Mouse (Mus musculus) forebrain, embryonic 11.5 days (tissue): ENCODE measurements around the gene Slc6a13. TPM values are rescaled to one million over a fixed set of nuclear protein-coding genes. Genes with fewer than 3 reads are reported as not detected.

Experiments used
- ATAC-seq: fragments of 200-750 bp; cut with Nextera tagmentation; replicated peaks from 2 replicates; pipeline ENCODE4 v1.8.0; 2017; ENCODE audit warnings: moderate TSS enrichment; ENCODE audit not compliant: low FRiP score
- DNase-seq: peaks from one replicate; pipeline ENCODE4 v3.0.0-alpha.2; 2017; ENCODE audit warnings: low spot score
- H3K27ac ChIP-seq: fragments of 300-500 bp; sonication (generic); 2 replicates; pipeline ENCODE4 v1.5.1; 2014; ENCODE audit warnings: low read depth, low read length
- H3K27me3 ChIP-seq: fragments of 300-500 bp; sonication (generic); 2 replicates; pipeline ENCODE4 v1.6.1; 2014; ENCODE audit warnings: mild to moderate bottlenecking, low read length, mixed read lengths; ENCODE audit not compliant: control insufficient read depth, insufficient read depth
- H3K36me3 ChIP-seq: fragments of 300-500 bp; sonication (generic); 2 replicates; pipeline ENCODE4 v1.6.1; 2014; ENCODE audit warnings: mild to moderate bottlenecking, low read length, moderate library complexity, mixed read lengths; ENCODE audit not compliant: control insufficient read depth, insufficient read depth
- H3K4me1 ChIP-seq: fragments of 300-500 bp; sonication (generic); replicated peaks from 2 replicates; pipeline ENCODE4 v1.6.1; 2014; ENCODE audit warnings: low read length, mixed read lengths; ENCODE audit not compliant: control insufficient read depth, insufficient read depth
- H3K4me2 ChIP-seq: fragments of 300-500 bp; sonication (generic); 2 replicates; pipeline ENCODE4 v1.6.1; 2014; ENCODE audit warnings: low read depth, mild to moderate bottlenecking, low read length, moderate library complexity, mixed read lengths; ENCODE audit not compliant: severe bottlenecking
- H3K4me3 ChIP-seq: fragments of 300-500 bp; sonication (generic); 2 replicates; pipeline ENCODE4 v1.5.1; 2014; ENCODE audit warnings: low read depth, low read length
- H3K9ac ChIP-seq: fragments of 300-500 bp; sonication (generic); 2 replicates; pipeline ENCODE4 v1.6.1; 2014; ENCODE audit warnings: low read length
- H3K9me3 ChIP-seq: fragments of 300-500 bp; sonication (generic); 2 replicates; pipeline ENCODE4 v1.6.1; 2016; ENCODE audit warnings: low read length, mixed read lengths; ENCODE audit not compliant: control insufficient read depth
- WGBS: fragments of 180-500 bp; shearing (Covaris S2); extraction: QIAGEN DNeasy Blood & Tissue Kit; methylation state at CpG from one replicate; pipeline ENCODE4 v1.1.7; 2014; 5-methylcytosine and 5-hydroxymethylcytosine counted together
- polyA plus RNA-seq: library from polyadenylated mRNA; unstranded; fragments of >200 nt; fragmentation: Nextera tagmentation; extraction: Ambion mirVana; gene quantifications from 2 replicates; pipeline ENCODE4 v1.2.1, GENCODE M21; 2014

Gene Slc6a13
- polyA plus RNA-seq, result 1.2 and 1.3 TPM in 2 replicates

- 0 out of 2 replicates have a peak, but pooled peaks cover 5% of the 10 kb centered on the region for H3K4me1 ChIP-seq
- no peak within 1 kb of the TSS for H3K9ac ChIP-seq
- H3K4me3 ChIP-seq, result no peak within 1 kb of the TSS
- H3K36me3 ChIP-seq, result no peaks in the 10 kb centered on the region
- no peak within 1 kb of the TSS for H3K4me2 ChIP-seq
- DNase-seq (peak; percentile 70), ATAC-seq (peak; percentile 61; the same call in 1 of the 2 replicates)
- H3K9me3 ChIP-seq, result no peaks in the 10 kb centered on the region
- WGBS, result 5% methylated on average over 11 of the region's 11 CpGs
- no peaks in the 10 kb centered on the region for H3K27me3 ChIP-seq
- no peak within 1 kb of the TSS for H3K27ac ChIP-seq
Observed at GRCm38 (mm10) chr6:121299954-121300353, at the start of gene Slc6a13. Gene Slc6a13, plus strand, starts transcription at chr6:121300227.

- DNase-seq, result no peak
- H3K9me3 ChIP-seq, result no peaks in the 10 kb centered on the region
- H3K4me1 ChIP-seq, result no peaks in the 10 kb centered on the region
- no peaks in the 10 kb centered on the region for H3K27me3 ChIP-seq
- H3K36me3 ChIP-seq, result no peaks in the 10 kb centered on the region
- H3K27ac ChIP-seq, result no peak overlapping the region
- WGBS, result 63% methylated on average over 1 of the region's 1 CpGs
- ATAC-seq, result no peak
- H3K4me3 ChIP-seq, result no peak overlapping the region
- H3K4me2 ChIP-seq, result no peak overlapping the region
- H3K9ac ChIP-seq, result no peak overlapping the region
Observed at GRCm38 (mm10) chr6:121250406-121250805, 49.6 kb upstream of the Slc6a13 start.

GRCm38 (mm10) chr6:121251256-121251655 lies 48.8 kb upstream of the Slc6a13 start:
- ATAC-seq (no peak), DNase-seq (no peak)
- WGBS, result 78% methylated on average over 5 of the region's 5 CpGs
- H3K4me1 ChIP-seq, result no peaks in the 10 kb centered on the region
- no peak overlapping the region for H3K9ac ChIP-seq
- H3K4me3 ChIP-seq, result no peak overlapping the region
- no peaks in the 10 kb centered on the region for H3K9me3 ChIP-seq
- no peak overlapping the region for H3K4me2 ChIP-seq
- H3K36me3 ChIP-seq, result no peaks in the 10 kb centered on the region
- H3K27ac ChIP-seq, result no peak overlapping the region
- no peaks in the 10 kb centered on the region for H3K27me3 ChIP-seq

GRCm38 (mm10) chr6:121260548-121260947 lies 39.5 kb upstream of the Slc6a13 start:
- Histone ChIP-seq H3K4me3 (no peak overlapping the region), H3K9me3 (no peaks in the 10 kb centered on the region), H3K27me3 (no peaks in the 10 kb centered on the region), H3K9ac (no peak overlapping the region), H3K36me3 (no peaks in the 10 kb centered on the region), H3K4me1 (no peaks in the 10 kb centered on the region), H3K4me2 (no peak overlapping the region), H3K27ac (no peak overlapping the region)
- ATAC-seq, result no peak; the same call in 1 of the 2 replicates
- whole genome bisulfite sequencing, result 37% methylated on average over 9 of the region's 9 CpGs
- DNase-seq, result peak; percentile 80

GRCm38 (mm10) chr6:121261233-121261632 lies 38.8 kb upstream of the Slc6a13 start:
- Histone ChIP-seq H3K4me2 (no peak overlapping the region), H3K4me1 (no peaks in the 10 kb centered on the region), H3K36me3 (no peaks in the 10 kb centered on the region), H3K27ac (no peak overlapping the region), H3K27me3 (no peaks in the 10 kb centered on the region), H3K9me3 (no peaks in the 10 kb centered on the region), H3K4me3 (no peak overlapping the region), H3K9ac (no peak overlapping the region)
- DNase-seq, result no peak
- WGBS, result 88% methylated on average over 8 of the region's 8 CpGs
- no peak for ATAC-seq

GRCm38 (mm10) chr6:121262004-121262403 lies 38.0 kb upstream of the Slc6a13 start:
- Histone ChIP-seq H3K4me3 (no peak overlapping the region), H3K9ac (no peak overlapping the region), H3K4me2 (no peak overlapping the region), H3K36me3 (no peaks in the 10 kb centered on the region), H3K27ac (no peak overlapping the region), H3K27me3 (no peaks in the 10 kb centered on the region), H3K9me3 (no peaks in the 10 kb centered on the region), H3K4me1 (no peaks in the 10 kb centered on the region)
- ATAC-seq (no peak), DNase-seq (no peak)
- 88% methylated on average over 10 of the region's 10 CpGs for WGBS

GRCm38 (mm10) chr6:121262496-121262895 lies 37.5 kb upstream of the Slc6a13 start:
- DNase-seq, result no peak
- Histone ChIP-seq H3K27me3 (no peaks in the 10 kb centered on the region), H3K36me3 (no peaks in the 10 kb centered on the region), H3K9ac (no peak overlapping the region), H3K4me1 (no peaks in the 10 kb centered on the region), H3K9me3 (no peaks in the 10 kb centered on the region), H3K27ac (no peak overlapping the region), H3K4me2 (no peak overlapping the region), H3K4me3 (no peak overlapping the region)
- ATAC-seq, result no peak
- 90% methylated on average over 11 of the region's 11 CpGs for WGBS

- Histone ChIP-seq H3K9me3 (no peaks in the 10 kb centered on the region), H3K4me1 (no peaks in the 10 kb centered on the region), H3K36me3 (no peaks in the 10 kb centered on the region), H3K4me3 (no peak overlapping the region), H3K9ac (no peak overlapping the region), H3K27ac (no peak overlapping the region), H3K27me3 (no peaks in the 10 kb centered on the region), H3K4me2 (no peak overlapping the region)
- WGBS, result 80% methylated on average over 6 of the region's 6 CpGs
- DNase-seq, result no peak
- no peak for ATAC-seq
Observed at GRCm38 (mm10) chr6:121270156-121270555, 29.9 kb upstream of the Slc6a13 start.

GRCm38 (mm10) chr6:121271707-121272074 lies 28.3 kb upstream of the Slc6a13 start:
- no peak overlapping the region; the same call in 1 of the 2 replicates for H3K4me2 ChIP-seq
- no peak; the same call in 1 of the 2 replicates for ATAC-seq
- 13% methylated on average over 4 of the region's 4 CpGs for WGBS
- no peak for DNase-seq
- H3K4me3 ChIP-seq, result no peak overlapping the region
- no peak overlapping the region for H3K27ac ChIP-seq
- H3K4me1 ChIP-seq, result no peaks in the 10 kb centered on the region
- no peaks in the 10 kb centered on the region for H3K9me3 ChIP-seq
- H3K27me3 ChIP-seq, result no peaks in the 10 kb centered on the region
- no peaks in the 10 kb centered on the region for H3K36me3 ChIP-seq
- H3K9ac ChIP-seq, result no peak overlapping the region
